Mouse (Mus musculus): ENCODE measurements at regions not wholly inside any gene's neighbourhood (a gene's known extent, or its start where the extent isn't known, plus 50 kb on each side); places are given as distances from the start of the nearest gene placed in this dataset.

GRCm38 (mm10) chr10:43800077-43800476 lies 101.5 kb downstream of the Qrsl1 start:
- ATAC-seq (replicated peaks; ENCODE audit: low FRiP score, low TSS enrichment, low read depth): no peak
- H3K36me3 ChIP-seq (ENCODE audit: control insufficient read depth, insufficient read depth, low read length): no peaks in the 10 kb centered on the region
- WGBS: 51% methylated on average over 3 of the region's 3 CpGs

GRCm38 (mm10) chr10:43815291-43815690 lies 86.3 kb downstream of the Qrsl1 start:
- DNase-seq (ENCODE audit: low spot score): peak; percentile 50
- Histone ChIP-seq H3K27ac (ENCODE audit: low read depth) (no peak overlapping the region), H3K4me1 (replicated peaks; ENCODE audit: control insufficient read depth, insufficient read depth, low read length) (no peaks in the 10 kb centered on the region), H3K36me3 (ENCODE audit: control insufficient read depth, insufficient read depth, low read length) (no peaks in the 10 kb centered on the region), H3K4me3 (ENCODE audit: low read depth, low read length) (no peak overlapping the region), H3K9me3 (ENCODE audit: control insufficient read depth, low read length) (no peaks in the 10 kb centered on the region), H3K4me2 (ENCODE audit: low read length) (no peak overlapping the region), H3K9ac (ENCODE audit: low read length) (no peak overlapping the region), H3K27me3 (replicated peaks; ENCODE audit: control insufficient read depth, insufficient read depth, low read length) (no peaks in the 10 kb centered on the region)
- peak; percentile 75; the same call in 1 of the 2 replicates for ATAC-seq (replicated peaks; ENCODE audit: low FRiP score, low TSS enrichment, low read depth)
- 40% methylated on average over 5 of the region's 5 CpGs for WGBS

More at GRCm38 (mm10) chr10:43800077-43800476, 101.5 kb downstream of the Qrsl1 start:
- Histone ChIP-seq H3K4me2 (ENCODE audit: low read length) (no peak overlapping the region), H3K27me3 (replicated peaks; ENCODE audit: control insufficient read depth, insufficient read depth, low read length) (no peaks in the 10 kb centered on the region), H3K9me3 (ENCODE audit: control insufficient read depth, low read length) (no peaks in the 10 kb centered on the region), H3K27ac (ENCODE audit: low read depth) (no peak overlapping the region), H3K9ac (ENCODE audit: low read length) (no peak overlapping the region), H3K4me3 (ENCODE audit: low read depth, low read length) (no peak overlapping the region), H3K4me1 (replicated peaks; ENCODE audit: control insufficient read depth, insufficient read depth, low read length) (no peaks in the 10 kb centered on the region)
- DNase-seq (ENCODE audit: low spot score): no peak

GRCm38 (mm10) chr10:43817522-43818198 lies 83.9 kb downstream of the Qrsl1 start:
- DNase-seq (ENCODE audit: low spot score) (peak; percentile 28), ATAC-seq (replicated peaks; ENCODE audit: low FRiP score, low TSS enrichment, low read depth) (no peak)
- no peaks in the 10 kb centered on the region for H3K27me3 ChIP-seq (replicated peaks; ENCODE audit: control insufficient read depth, insufficient read depth, low read length)
- no peak overlapping the region for H3K27ac ChIP-seq (ENCODE audit: low read depth)
- no peak overlapping the region for H3K4me2 ChIP-seq (ENCODE audit: low read length)
- no peak overlapping the region for H3K9ac ChIP-seq (ENCODE audit: low read length)
- no peak overlapping the region for H3K4me3 ChIP-seq (ENCODE audit: low read depth, low read length)
- no peaks in the 10 kb centered on the region for H3K4me1 ChIP-seq (replicated peaks; ENCODE audit: control insufficient read depth, insufficient read depth, low read length)
- 81% methylated on average over 9 of the region's 9 CpGs for WGBS
- no peaks in the 10 kb centered on the region for H3K36me3 ChIP-seq (ENCODE audit: control insufficient read depth, insufficient read depth, low read length)
- H3K9me3 ChIP-seq (ENCODE audit: control insufficient read depth, low read length): no peaks in the 10 kb centered on the region

- Histone ChIP-seq H3K4me3 (ENCODE audit: low read depth, low read length) (no peak overlapping the region), H3K36me3 (ENCODE audit: control insufficient read depth, insufficient read depth, low read length) (no peaks in the 10 kb centered on the region), H3K27me3 (replicated peaks; ENCODE audit: control insufficient read depth, insufficient read depth, low read length) (no peaks in the 10 kb centered on the region), H3K4me2 (ENCODE audit: low read length) (no peak overlapping the region), H3K9ac (ENCODE audit: low read length) (no peak overlapping the region), H3K4me1 (replicated peaks; ENCODE audit: control insufficient read depth, insufficient read depth, low read length) (no peaks in the 10 kb centered on the region), H3K27ac (ENCODE audit: low read depth) (no peak overlapping the region), H3K9me3 (ENCODE audit: control insufficient read depth, low read length) (no peaks in the 10 kb centered on the region)
- ATAC-seq (replicated peaks; ENCODE audit: low FRiP score, low TSS enrichment, low read depth) (no peak), DNase-seq (ENCODE audit: low spot score) (peak; percentile 49)
- WGBS: 58% methylated on average over 5 of the region's 5 CpGs
Measured at GRCm38 (mm10) chr10:43818623-43819022, 82.9 kb downstream of the Qrsl1 start.

- Histone ChIP-seq H3K9ac (ENCODE audit: low read length) (no peak overlapping the region), H3K4me3 (ENCODE audit: low read depth, low read length) (no peak overlapping the region), H3K27me3 (replicated peaks; ENCODE audit: control insufficient read depth, insufficient read depth, low read length) (no peaks in the 10 kb centered on the region), H3K4me2 (ENCODE audit: low read length) (no peak overlapping the region), H3K36me3 (ENCODE audit: control insufficient read depth, insufficient read depth, low read length) (no peaks in the 10 kb centered on the region), H3K4me1 (replicated peaks; ENCODE audit: control insufficient read depth, insufficient read depth, low read length) (no peaks in the 10 kb centered on the region), H3K9me3 (ENCODE audit: control insufficient read depth, low read length) (no peaks in the 10 kb centered on the region), H3K27ac (ENCODE audit: low read depth) (no peak overlapping the region)
- DNase-seq (ENCODE audit: low spot score) (peak; percentile 0), ATAC-seq (replicated peaks; ENCODE audit: low FRiP score, low TSS enrichment, low read depth) (no peak)
- 86% methylated on average over 6 of the region's 6 CpGs for WGBS
Measured at GRCm38 (mm10) chr10:43819434-43819833, 82.1 kb downstream of the Qrsl1 start.

- WGBS: 97% methylated on average over 1 of the region's 1 CpGs
- no peak for ATAC-seq (replicated peaks; ENCODE audit: low FRiP score, low TSS enrichment, low read depth)
- H3K4me3 ChIP-seq (ENCODE audit: low read depth, low read length): no peak overlapping the region
Measured at GRCm38 (mm10) chr10:43822615-43823014, 78.9 kb downstream of the Qrsl1 start.

GRCm38 (mm10) chr10:43824009-43824408 lies 77.5 kb downstream of the Qrsl1 start:
- Histone ChIP-seq H3K4me1 (replicated peaks; ENCODE audit: control insufficient read depth, insufficient read depth, low read length) (no peaks in the 10 kb centered on the region), H3K9ac (ENCODE audit: low read length) (no peak overlapping the region), H3K9me3 (ENCODE audit: control insufficient read depth, low read length) (no peaks in the 10 kb centered on the region), H3K27me3 (replicated peaks; ENCODE audit: control insufficient read depth, insufficient read depth, low read length) (no peaks in the 10 kb centered on the region), H3K4me3 (ENCODE audit: low read depth, low read length) (no peak overlapping the region), H3K36me3 (ENCODE audit: control insufficient read depth, insufficient read depth, low read length) (no peaks in the 10 kb centered on the region), H3K27ac (ENCODE audit: low read depth) (no peak overlapping the region), H3K4me2 (ENCODE audit: low read length) (no peak overlapping the region)
- ATAC-seq (replicated peaks; ENCODE audit: low FRiP score, low TSS enrichment, low read depth): no peak
- DNase-seq (ENCODE audit: low spot score): no peak
- 76% methylated on average over 5 of the region's 5 CpGs for WGBS

More at GRCm38 (mm10) chr10:43822615-43823014, 78.9 kb downstream of the Qrsl1 start:
- H3K4me2 ChIP-seq (ENCODE audit: low read length): no peak overlapping the region
- H3K9ac ChIP-seq (ENCODE audit: low read length): no peak overlapping the region
- no peak overlapping the region for H3K27ac ChIP-seq (ENCODE audit: low read depth)
- H3K27me3 ChIP-seq (replicated peaks; ENCODE audit: control insufficient read depth, insufficient read depth, low read length): no peaks in the 10 kb centered on the region
- H3K9me3 ChIP-seq (ENCODE audit: control insufficient read depth, low read length): no peaks in the 10 kb centered on the region
- no peaks in the 10 kb centered on the region for H3K36me3 ChIP-seq (ENCODE audit: control insufficient read depth, insufficient read depth, low read length)
- no peaks in the 10 kb centered on the region for H3K4me1 ChIP-seq (replicated peaks; ENCODE audit: control insufficient read depth, insufficient read depth, low read length)
- no peak for DNase-seq (ENCODE audit: low spot score)
